Mouse (Mus musculus) small intestine, adult 2 months (tissue): Measurements from ENCODE around the gene Glb1l. TPM values are rescaled to one million over a fixed set of nuclear protein-coding genes. Genes with fewer than 3 reads are reported as not detected.

Experiments used
- H3K27ac ChIP-seq: fragments of 200-500 bp; 2 replicates; pipeline ENCODE4 v1.5.1; 2012; ENCODE audit warnings: low read depth, low read length, control low read depth, inconsistent platforms; ENCODE audit not compliant: insufficient read depth
- H3K27me3 ChIP-seq: fragments of 200-500 bp; 2 replicates; pipeline ENCODE4 v1.6.1; 2012; ENCODE audit warnings: mild to moderate bottlenecking, moderate library complexity, low read length, inconsistent platforms; ENCODE audit not compliant: control insufficient read depth, insufficient read depth
- H3K36me3 ChIP-seq: fragments of 200-500 bp; 2 replicates; pipeline ENCODE4 v1.6.1; 2012; ENCODE audit warnings: mild to moderate bottlenecking, low read length, control low read depth, inconsistent platforms; ENCODE audit not compliant: control insufficient read depth, insufficient read depth
- H3K4me1 ChIP-seq: fragments of 200-500 bp; 2 replicates; pipeline ENCODE4 v1.6.1; 2012; ENCODE audit warnings: low read length, inconsistent platforms, mixed read lengths; ENCODE audit not compliant: control insufficient read depth, insufficient read depth, insufficient read length
- H3K4me3 ChIP-seq: fragments of 200-500 bp; 2 replicates; pipeline ENCODE4 v1.5.1; 2012; ENCODE audit warnings: low read depth, mild to moderate bottlenecking, control low read depth, inconsistent platforms, low read length, moderate library complexity
- CTCF ChIP-seq: fragments of 200-500 bp; IDR thresholded peaks from 2 replicates; pipeline ENCODE4 v1.5.1; 2012; ENCODE audit warnings: low read depth, mild to moderate bottlenecking, control low read depth, inconsistent platforms, low read length, moderate library complexity, mixed read lengths; ENCODE audit not compliant: insufficient replicate concordance, insufficient read length; ENCODE audit errors: extremely low read depth
- POLR2A ChIP-seq: fragments of 200-500 bp; IDR thresholded peaks from 2 replicates; pipeline ENCODE4 v1.6.1; 2012; ENCODE audit warnings: low read depth, mild to moderate bottlenecking, control low read depth, inconsistent platforms, low read length, moderate library complexity
- WGBS: fragments of 180-500 bp; shearing (Covaris S2); methylation state at CpG from one replicate; pipeline ENCODE4 v1.1.7; 2018; 5-methylcytosine and 5-hydroxymethylcytosine counted together
- polyA plus RNA-seq: library from polyadenylated mRNA; depleted of rRNA; stranded (reverse); fragments of >200 nt; gene quantifications from 2 replicates; pipeline ENCODE4 v1.2.3, GENCODE M21; 2012

Gene Glb1l
- polyA plus RNA-seq, 1 experiment = 1.1 TPM

GRCm38 (mm10) chr1:75251112-75251970 lies 40.7 kb upstream of the Glb1l start:
- H3K27ac ChIP-seq = peak overlapping the region; percentile 17; the same call in 1 of the 2 replicates
- H3K4me3 ChIP-seq = peak overlapping the region; percentile 54
- H3K4me1 ChIP-seq = peaks cover 12% of the 10 kb centered on the region
- TF ChIP-seq CTCF = peak; percentile 92
- TF ChIP-seq POLR2A = 0 out of 2 replicates have a peak, but pooled peaks have one; percentile 28
- WGBS = under 1% methylated on average over 21 of the region's 22 CpGs
- no peaks in the 10 kb centered on the region for H3K36me3 ChIP-seq
- H3K27me3 ChIP-seq = no peaks in the 10 kb centered on the region

GRCm38 (mm10) chr1:75250498-75250897 lies 39.9 kb upstream of the Glb1l start:
- Histone ChIP-seq H3K27me3 (no peaks in the 10 kb centered on the region), H3K4me3 (no peak overlapping the region), H3K4me1 (peaks cover 12% of the 10 kb centered on the region), H3K36me3 (no peaks in the 10 kb centered on the region), H3K27ac (no peak overlapping the region)
- TF ChIP-seq CTCF (no peak), POLR2A (no peak)
- 87% methylated on average over 3 of the region's 3 CpGs for WGBS

GRCm38 (mm10) chr1:75248041-75248772 lies 37.6 kb upstream of the Glb1l start:
- WGBS = 41% methylated on average over 9 of the region's 9 CpGs
- no peak overlapping the region for H3K4me3 ChIP-seq

GRCm38 (mm10) chr1:75247071-75247930 lies 36.7 kb upstream of the Glb1l start:
- peaks cover 6% of the 10 kb centered on the region; the same call in 1 of the 2 replicates for H3K36me3 ChIP-seq
- no peak overlapping the region for H3K4me3 ChIP-seq
- TF ChIP-seq CTCF = no peak
- no peaks in the 10 kb centered on the region for H3K27me3 ChIP-seq
- no peak overlapping the region for H3K27ac ChIP-seq
- peaks cover 10% of the 10 kb centered on the region for H3K4me1 ChIP-seq
- 86% methylated on average over 16 of the region's 16 CpGs for WGBS

More at GRCm38 (mm10) chr1:75248041-75248772, 37.6 kb upstream of the Glb1l start:
- H3K27me3 ChIP-seq = no peaks in the 10 kb centered on the region
- no peak for TF ChIP-seq CTCF
- TF ChIP-seq POLR2A = no peak
- H3K36me3 ChIP-seq = 0 out of 2 replicates have a peak, but pooled peaks cover 2% of the 10 kb centered on the region
- no peak overlapping the region; the same call in 1 of the 2 replicates for H3K27ac ChIP-seq
- peaks cover 10% of the 10 kb centered on the region for H3K4me1 ChIP-seq

- 0 out of 2 replicates have a peak, but pooled peaks cover 5% of the 10 kb centered on the region for H3K4me1 ChIP-seq
- H3K36me3 ChIP-seq = peaks cover 19% of the 10 kb centered on the region
- H3K4me3 ChIP-seq = no peak overlapping the region
- TF ChIP-seq CTCF (no peak), POLR2A (no peak)
- H3K27me3 ChIP-seq = no peaks in the 10 kb centered on the region
- 39% methylated on average over 4 of the region's 4 CpGs for WGBS
- no peak overlapping the region for H3K27ac ChIP-seq
Observed at GRCm38 (mm10) chr1:75244836-75245235, 34.2 kb upstream of the Glb1l start.

GRCm38 (mm10) chr1:75244175-75244826 lies 33.7 kb upstream of the Glb1l start:
- H3K36me3 ChIP-seq = peaks cover 25% of the 10 kb centered on the region
- H3K27ac ChIP-seq = no peak overlapping the region
- H3K4me1 ChIP-seq = 0 out of 2 replicates have a peak, but pooled peaks cover 5% of the 10 kb centered on the region
- H3K4me3 ChIP-seq = no peak overlapping the region
- 93% methylated on average over 12 of the region's 12 CpGs for WGBS
- TF ChIP-seq CTCF = no peak
- TF ChIP-seq POLR2A = no peak
- no peaks in the 10 kb centered on the region for H3K27me3 ChIP-seq
